Mouse (Mus musculus) MEL (cell line): ENCODE measurements around the gene Zfp652. TPM values are rescaled to one million over a fixed set of nuclear protein-coding genes. Genes with fewer than 3 reads are reported as not detected.

Experiments used
- DNase-seq: peaks from one replicate; pipeline ENCODE4 v3.0.0; 2011; ENCODE audit warnings: low read depth, low spot score
- H3K27ac ChIP-seq: 2 replicates; pipeline ENCODE4 v1.5.1; 2012; ENCODE audit warnings: low read depth, mild to moderate bottlenecking, control low read depth, low read length, moderate library complexity; ENCODE audit not compliant: control insufficient read depth
- H3K27me3 ChIP-seq, 2 experiments: fragments of 150-350 bp in 1 of 2; sonication (generic) in 1 of 2; 2 replicates each; pipeline ENCODE4 v1.6.1; 2012; ENCODE audit warnings: low read length in 2 of 2, mild to moderate bottlenecking in 2 of 2, improper control_type of control experiment in 1 of 2, moderate library complexity in 1 of 2; ENCODE audit not compliant: insufficient read depth in 2 of 2, control insufficient read depth in 1 of 2
- H3K36me3 ChIP-seq, 2 experiments: 2 replicates each; pipeline ENCODE4 v1.6.1; 2012 to 2014; ENCODE audit warnings: low read length in 2 of 2, improper control_type of control experiment in 1 of 2, inconsistent platforms in 1 of 2, mild to moderate bottlenecking in 1 of 2; ENCODE audit not compliant: insufficient read depth in 2 of 2, control insufficient read depth in 1 of 2
- H3K4me1 ChIP-seq, 2 experiments: fragments of 150-350 bp in 1 of 2; sonication (generic) in 1 of 2; 2 replicates each; pipeline ENCODE4 v1.6.1; 2012; ENCODE audit warnings: low read length in 2 of 2, improper control_type of control experiment in 1 of 2, mild to moderate bottlenecking in 1 of 2; ENCODE audit not compliant: insufficient read depth in 2 of 2, control insufficient read depth in 1 of 2
- H3K4me3 ChIP-seq, 2 experiments: fragments of 150-350 bp in 1 of 2; sonication (generic) in 1 of 2; 2 replicates each; pipeline ENCODE4 v1.5.1; 2012; ENCODE audit warnings: low read depth in 2 of 2, low read length in 2 of 2, mild to moderate bottlenecking in 2 of 2, moderate library complexity in 2 of 2, control low read depth in 1 of 2, improper control_type of control experiment in 1 of 2; ENCODE audit not compliant: control insufficient read depth in 1 of 2, insufficient read depth in 1 of 2
- H3K79me2 ChIP-seq: 2 replicates; pipeline ENCODE4 v1.6.1; 2012; ENCODE audit warnings: mild to moderate bottlenecking, low read length, moderate library complexity; ENCODE audit not compliant: control insufficient read depth, poor library complexity, insufficient read depth
- H3K9ac ChIP-seq: 2 replicates; pipeline ENCODE4 v1.6.1; 2012; ENCODE audit warnings: low read depth, mild to moderate bottlenecking, control low read depth, low read length, moderate library complexity; ENCODE audit not compliant: control insufficient read depth, poor library complexity, severe bottlenecking
- H3K9me3 ChIP-seq: fragments of 150-350 bp; sonication (generic); replicated peaks from 2 replicates; pipeline ENCODE4 v1.6.1; 2012; ENCODE audit warnings: mild to moderate bottlenecking, low read length, improper control_type of control experiment, moderate library complexity; ENCODE audit not compliant: insufficient read depth
- BHLHE40 ChIP-seq: IDR thresholded peaks from 2 replicates; pipeline ENCODE4 v1.6.1; 2012; ENCODE audit warnings: low read depth, mild to moderate bottlenecking, inconsistent platforms, low read length, improper control_type of control experiment, borderline replicate concordance
- CHD1 ChIP-seq: IDR thresholded peaks from 2 replicates; pipeline ENCODE4 v1.6.1; 2012; ENCODE audit warnings: low read depth, mild to moderate bottlenecking, inconsistent platforms, low read length, improper control_type of control experiment
- CHD2 ChIP-seq: IDR thresholded peaks from 2 replicates; pipeline ENCODE4 v1.6.1; 2011; ENCODE audit warnings: low read length, improper control_type of control experiment
- CTCF ChIP-seq, 3 experiments: IDR thresholded peaks in 2 of 3; conservative IDR thresholded peaks in 1 of 3; 2 replicates each; pipeline ENCODE4 v1.5.1; 2011 to 2012; ENCODE audit warnings: low read length in 3 of 3, low read depth in 2 of 3, mild to moderate bottlenecking in 2 of 3, improper control_type of control experiment in 1 of 3, inconsistent platforms in 1 of 3, mixed read lengths in 1 of 3, moderate library complexity in 1 of 3; ENCODE audit not compliant: control insufficient read depth in 1 of 3, insufficient read depth in 1 of 3, poor library complexity in 1 of 3, severe bottlenecking in 1 of 3
- E2F4 ChIP-seq: IDR thresholded peaks from 2 replicates; pipeline ENCODE4 v1.6.1; 2011; ENCODE audit warnings: low read depth, low read length, improper control_type of control experiment, borderline replicate concordance
- EP300 ChIP-seq, 2 experiments: IDR thresholded peaks; 2 replicates each; pipeline ENCODE4 v1.6.1; 2011; ENCODE audit warnings: improper control_type of control experiment in 2 of 2, low read length in 2 of 2, low read depth in 1 of 2, mild to moderate bottlenecking in 1 of 2
- ETS1 ChIP-seq: IDR thresholded peaks from 2 replicates; pipeline ENCODE4 v1.6.1; 2012; ENCODE audit warnings: low read depth, mild to moderate bottlenecking, inconsistent platforms, low read length, improper control_type of control experiment, moderate library complexity
- GATA1 ChIP-seq: IDR thresholded peaks from 2 replicates; pipeline ENCODE4 v1.6.1; 2011; ENCODE audit warnings: low read depth, low read length, improper control_type of control experiment
- HCFC1 ChIP-seq: IDR thresholded peaks from 2 replicates; pipeline ENCODE4 v1.6.1; 2012; ENCODE audit warnings: low read depth, mild to moderate bottlenecking, inconsistent platforms, low read length, improper control_type of control experiment, moderate library complexity
- KAT2A ChIP-seq: conservative IDR thresholded peaks from 2 replicates; pipeline ENCODE4 v1.6.1; 2012; ENCODE audit warnings: low read depth, low read length, improper control_type of control experiment, inconsistent platforms
- MAZ ChIP-seq: IDR thresholded peaks from 2 replicates; pipeline ENCODE4 v1.6.1; 2012; ENCODE audit warnings: low read depth, mild to moderate bottlenecking, inconsistent platforms, low read length, improper control_type of control experiment
- MXI1 ChIP-seq: IDR thresholded peaks from 2 replicates; pipeline ENCODE4 v1.6.1; 2011; ENCODE audit warnings: mild to moderate bottlenecking, low read depth, low read length, improper control_type of control experiment
- MYB ChIP-seq: IDR thresholded peaks from 2 replicates; pipeline ENCODE4 v1.6.1; 2011; ENCODE audit warnings: mild to moderate bottlenecking, low read depth, low read length, improper control_type of control experiment
- POLR2AphosphoS5 ChIP-seq: IDR thresholded peaks from 2 replicates; pipeline ENCODE4 v1.6.1; 2012; ENCODE audit warnings: low read depth, borderline replicate concordance, mild to moderate bottlenecking, inconsistent platforms, low read length, moderate library complexity, mixed read lengths
- RAD21 ChIP-seq: IDR thresholded peaks from 2 replicates; pipeline ENCODE4 v1.6.1; 2011; ENCODE audit warnings: mild to moderate bottlenecking, low read depth, low read length, improper control_type of control experiment
- RCOR1 ChIP-seq: IDR thresholded peaks from 2 replicates; pipeline ENCODE4 v1.6.1; 2012; ENCODE audit warnings: low read depth, mild to moderate bottlenecking, inconsistent platforms, low read length, improper control_type of control experiment
- SIN3A ChIP-seq: IDR thresholded peaks from 2 replicates; pipeline ENCODE4 v1.6.1; 2012; ENCODE audit warnings: low read length, improper control_type of control experiment, inconsistent platforms
- TAL1 ChIP-seq: IDR thresholded peaks from 2 replicates; pipeline ENCODE4 v1.6.1; 2012; ENCODE audit warnings: mild to moderate bottlenecking, inconsistent platforms, low read length, moderate library complexity, mixed read lengths
- TBP ChIP-seq: IDR thresholded peaks from 2 replicates; pipeline ENCODE4 v1.8.0; 2011; ENCODE audit warnings: low read depth, low read length, improper control_type of control experiment
- USF2 ChIP-seq, 2 experiments: IDR thresholded peaks; 2 replicates each; pipeline ENCODE4 v1.6.1; 2011 to 2012; ENCODE audit warnings: improper control_type of control experiment in 2 of 2, low read length in 2 of 2, borderline replicate concordance in 1 of 2, inconsistent platforms in 1 of 2, low read depth in 1 of 2, mild to moderate bottlenecking in 1 of 2; ENCODE audit not compliant: insufficient read depth in 1 of 2
- ZC3H11A ChIP-seq: IDR thresholded peaks from 2 replicates; pipeline ENCODE4 v1.6.1; 2012; ENCODE audit warnings: low read depth, mild to moderate bottlenecking, inconsistent platforms, low read length, improper control_type of control experiment
- ZKSCAN1 ChIP-seq: IDR thresholded peaks from 2 replicates; pipeline ENCODE4 v1.6.1; 2012; ENCODE audit warnings: low read depth, mild to moderate bottlenecking, inconsistent platforms, low read length, improper control_type of control experiment, moderate library complexity
- ZMIZ1 ChIP-seq: IDR thresholded peaks from 2 replicates; pipeline ENCODE4 v1.6.1; 2012; ENCODE audit warnings: low read depth, mild to moderate bottlenecking, inconsistent platforms, low read length, improper control_type of control experiment, moderate library complexity
- ZNF384 ChIP-seq: IDR thresholded peaks from 2 replicates; pipeline ENCODE4 v1.6.1; 2012; ENCODE audit warnings: low read depth, mild to moderate bottlenecking, inconsistent platforms, low read length, improper control_type of control experiment
- polyA plus RNA-seq, 2 experiments: library from polyadenylated mRNA; stranded (reverse) in 1 of 2; unstranded in 1 of 2; fragments of >175 nt in 1 of 2; fragments of >200 nt in 1 of 2; gene quantifications; 2 replicates each; pipeline versions ENCODE4 v1.2.1 to v1.2.4; 2012; ENCODE audit warnings: low replicate concordance in 2 of 2, low read depth in 1 of 2; ENCODE audit not compliant: insufficient read length in 2 of 2, insufficient read depth in 1 of 2, missing spikeins in 1 of 2
- total RNA-seq: library from RNA; depleted of rRNA; stranded (reverse); fragments of 300-350 nt; gene quantifications from 2 replicates; pipeline ENCODE4 v1.2.3, GENCODE M21; 2012

The Zfp652 gene
- total and polyA plus RNA-seq, 3 experiments: 19.3 to 38.5 (median 31.8) TPM

GRCm38 (mm10) chr11:95826317-95827167 is 114.1 kb downstream of the Zfp652 start (continued):
- TF ChIP-seq ETS1: peak; percentile 28; the same call in 1 of the 2 replicates
- no peak for TF ChIP-seq MAZ
- no peak for TF ChIP-seq TBP
- TF ChIP-seq E2F4: no peak
- peak; percentile 22 to 40; a peak in 3 of 4 replicates for TF ChIP-seq EP300 (IDR thresholded peaks at IDR 0.05; ENCODE audit: low read depth in 1 of 2, low read length in 2 of 2)
- TF ChIP-seq SIN3A: no peak; the same call in 1 of the 2 replicates
- TF ChIP-seq MXI1: 0 out of 2 replicates have a peak, but pooled peaks have one; percentile 20

- Histone ChIP-seq H3K9ac (peak overlapping the region; percentile 4; the same call in 1 of the 2 replicates), H3K4me1 (peaks cover 29 to 44% of the 10 kb centered on the region in 2 experiments), H3K27me3 (no peaks in the 10 kb centered on the region), H3K4me3 (peak overlapping the region in 1 of 2 experiments; percentile 3; a peak in 1 of 4 replicates), H3K79me2 (peaks cover 5% of the 10 kb centered on the region; the same call in 1 of the 2 replicates)
- TF ChIP-seq E2F4: no peak
- TF ChIP-seq ZMIZ1: no peak
- TF ChIP-seq EP300 (IDR thresholded peaks at IDR 0.05; ENCODE audit: low read depth in 1 of 2, low read length in 2 of 2): peak in 1 of 2 experiments; percentile 26; a peak in 1 of 4 replicates
- peak; percentile 18; the same call in 1 of the 2 replicates for TF ChIP-seq ETS1
- no peak for TF ChIP-seq BHLHE40
- no peak for TF ChIP-seq POLR2AphosphoS5
- TF ChIP-seq CHD2: no peak
- peak; percentile 53 for TF ChIP-seq RCOR1
- TF ChIP-seq, all 39 proteins: peak for 3
- H3K9me3 ChIP-seq: no peaks in the 10 kb centered on the region
- H3K36me3 ChIP-seq: peaks cover 0 to 32% of the 10 kb centered on the region in 2 experiments; a peak in 2 of 4 replicates
- no peak for DNase-seq
- H3K27ac ChIP-seq: peak overlapping the region; percentile 8
Observed at GRCm38 (mm10) chr11:95827168-95827447, 114.6 kb downstream of the Zfp652 start.

- H3K79me2 ChIP-seq: peaks cover 5% of the 10 kb centered on the region; the same call in 1 of the 2 replicates
- peaks cover 29 to 44% of the 10 kb centered on the region in 2 experiments for H3K4me1 ChIP-seq
- no peaks in the 10 kb centered on the region for H3K27me3 ChIP-seq
- H3K4me3 ChIP-seq: peak overlapping the region in 1 of 2 experiments; percentile 3; a peak in 1 of 4 replicates
- no peaks in the 10 kb centered on the region for H3K9me3 ChIP-seq
- DNase-seq: peak; percentile 84
- H3K36me3 ChIP-seq: peaks cover 0 to 32% of the 10 kb centered on the region in 2 experiments; a peak in 2 of 4 replicates
- peak overlapping the region; percentile 8 for H3K27ac ChIP-seq
- no peak overlapping the region for H3K9ac ChIP-seq
- TF ChIP-seq KAT2A (no peak), SIN3A (peak; percentile 72), MAZ (no peak), HCFC1 (peak; percentile 63), TAL1 (no peak), ZKSCAN1 (peak; percentile 69; the same call in 1 of the 2 replicates), GATA1 (peak; percentile 42), USF2 (IDR thresholded peaks at IDR 0.05; ENCODE audit: borderline replicate concordance in 1 of 2, insufficient read depth in 1 of 2, low read depth in 1 of 2, low read length in 2 of 2) (no peak), CTCF (IDR thresholded peaks at IDR 0.05 in 2 of 3, conservative IDR thresholded peaks at IDR 0.05 in 1 of 3; ENCODE audit: control insufficient read depth in 1 of 3, insufficient read depth in 1 of 3, low read depth in 2 of 3, low read length in 3 of 3, poor library complexity in 1 of 3, severe bottlenecking in 1 of 3) (peak; percentile 76 to 91 (median 82)), BHLHE40 (peak; percentile 33; the same call in 1 of the 2 replicates), MYB (no peak), ETS1 (no peak; the same call in 1 of the 2 replicates), RAD21 (peak; percentile 98), ZNF384 (peak; percentile 100), CHD1 (no peak), ZC3H11A (peak; percentile 89), ZMIZ1 (no peak), EP300 (IDR thresholded peaks at IDR 0.05; ENCODE audit: low read depth in 1 of 2, low read length in 2 of 2) (no peak; a peak in 1 of 4 replicates)
Observed at GRCm38 (mm10) chr11:95827464-95828085, 115.1 kb downstream of the Zfp652 start.
